Comparison of ENCODE assay signal across 8 mouse cellular contexts in the genomic region with DNA sequence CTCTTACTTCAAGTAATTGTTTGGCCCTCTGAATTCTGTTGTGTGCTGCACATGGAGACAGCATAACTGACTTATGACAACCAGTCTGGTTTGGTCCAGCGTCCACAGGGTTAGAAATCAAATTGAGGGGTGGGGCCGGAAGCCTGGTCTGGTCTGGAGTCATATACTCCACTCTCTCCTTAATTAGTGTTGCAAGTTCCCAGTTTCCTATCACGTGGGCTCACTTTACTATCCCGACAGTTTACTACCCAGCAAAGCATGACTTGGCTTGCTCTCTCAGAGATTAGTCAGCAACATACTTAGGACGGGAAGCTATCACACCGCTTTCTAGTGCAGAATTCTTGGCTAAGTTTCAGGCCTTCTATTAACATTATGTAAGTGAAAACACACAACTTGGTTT. TPM values are rescaled to one million over a fixed set of nuclear protein-coding genes. Genes with fewer than 3 reads are reported as not detected.
DNase-seq lines count a peak whose midpoint lies in the region; ATAC-seq lines count a peak whose summit lies in the region.

No protein-coding gene starts in this region.

- peak; percentile 63 for ATAC-seq in erythroid progenitor cell, adult 5-6 weeks (replicated peaks; ENCODE audit: low FRiP score, poor library complexity, severe bottlenecking)
- ATAC-seq in liver, embryonic 16.5 days (ENCODE audit: low read depth), result peak; percentile 75

- 0 out of 2 replicates have a peak overlapping the region, but pooled peaks have one; percentile 2 for H3K27ac ChIP-seq in liver, embryonic 16.5 days (ENCODE audit: low read length)

- 20% methylated on average over 6 of the region's 6 CpGs for WGBS in liver, embryonic 16.5 days (ENCODE audit: insufficient replicate concordance)

- H3K36me3 ChIP-seq in liver, embryonic 16.5 days (ENCODE audit: control insufficient read depth, insufficient read depth), result no peaks in the 10 kb centered on the region

- DNase-seq in adrenal gland, adult 2 months, result peak; percentile 55
- no peak for DNase-seq in adrenal gland, adult 18-20 months (ENCODE audit: low spot score in 2 of 2)
- DNase-seq in kidney, adult 11 months, result peak; percentile 84
- no peak for DNase-seq in cerebellum, postnatal 36 days
- DNase-seq in layer of hippocampus, postnatal 25 days (ENCODE audit: extremely low spot score in 1 of 2, low spot score in 1 of 2), result no peak
- DNase-seq in ovary, postnatal 10 days (ENCODE audit: low spot score), result no peak

- H3K9ac ChIP-seq in liver, embryonic 16.5 days (ENCODE audit: low read depth, low read length), result no peak overlapping the region

- no peaks in the 10 kb centered on the region for H3K9me3 ChIP-seq in liver, embryonic 16.5 days (replicated peaks; ENCODE audit: control insufficient read depth, low read length)

- no peak overlapping the region for H3K4me2 ChIP-seq in liver, embryonic 16.5 days (ENCODE audit: low read depth, low read length)

- no peak overlapping the region for H3K4me3 ChIP-seq in liver, embryonic 16.5 days (ENCODE audit: low read depth, low read length)

- no peaks in the 10 kb centered on the region for H3K27me3 ChIP-seq in liver, embryonic 16.5 days (ENCODE audit: control insufficient read depth, insufficient read depth, low read depth, low read length)

- peaks cover 28% of the 10 kb centered on the region for H3K4me1 ChIP-seq in liver, embryonic 16.5 days (ENCODE audit: control insufficient read depth, low read depth, low read length)

RNA-seq across cellular contexts. Expression of a gene that starts 36.3 kb away (rescaled TPM):
- total RNA-seq in adrenal gland, adult 2 months (2021), result 10 to 100 TPM in 1 of 2 experiments, 1 to 10 TPM in 1; 9.7 to 12.5 TPM
- 2.4 and 3.3 TPM in 2 replicates for polyA plus RNA-seq in adrenal gland, adult 2 months (2012; rRNA removed)
- total RNA-seq in adrenal gland, adult 18-20 months (2021), result 10 to 100 TPM; 10.6 to 12.5 TPM
- 2.9 and 5.0 TPM in 2 replicates for total RNA-seq in erythroid progenitor cell, adult 5-6 weeks (2015; ENCODE audit: low replicate concordance)
- total RNA-seq in erythroid progenitor cell, adult 5-6 weeks (2017; ENCODE audit: low replicate concordance), result 1.1 and 1.2 TPM in 2 replicates
- 0.88 and 0.97 TPM in 2 replicates for polyA plus RNA-seq in liver, embryonic 16.5 days (2015; fragmentation: Nextera tagmentation; extraction: Ambion mirVana)
- total RNA-seq in layer of hippocampus, postnatal 25 days (2021), result 10 to 100 TPM; 32.4 to 34.2 TPM

Comparison
In these comparisons a context has a peak if more than half of its experiments do, and no peak if none do; other contexts are left out.
1. DNase-seq: peak in adrenal gland, adult 2 months (single experiment) and kidney, adult 11 months (single experiment); none in adrenal gland, adult 18-20 months (0 of 2), cerebellum, postnatal 36 days (0 of 2), layer of hippocampus, postnatal 25 days (0 of 2) and ovary, postnatal 10 days (single experiment).